Mouse (Mus musculus) lung, adult 2 months (tissue): ENCODE data around the gene Dcst2. TPM values are rescaled to one million over a fixed set of nuclear protein-coding genes. Genes with fewer than 3 reads are reported as not detected.

Experiments used
- DNase-seq: peaks from one replicate; pipeline ENCODE4 v3.0.0; 2022
- H3K4me1 ChIP-seq: fragments of 200-500 bp; 2 replicates; pipeline ENCODE4 v1.6.1; 2011; ENCODE audit warnings: low read length; ENCODE audit not compliant: control insufficient read depth, insufficient read depth
- H3K4me3 ChIP-seq: fragments of 200-500 bp; replicated peaks from 2 replicates; pipeline ENCODE3; 2011; ENCODE audit warnings: low read depth, mild to moderate bottlenecking, control low read depth, low read length; ENCODE audit errors: extremely low read depth
- CTCF ChIP-seq: fragments of 200-500 bp; IDR thresholded peaks from 2 replicates; pipeline ENCODE4 v1.5.1; 2011; ENCODE audit warnings: mild to moderate bottlenecking, low read length, control low read depth; ENCODE audit not compliant: insufficient read depth
- POLR2A ChIP-seq: fragments of 200-500 bp; IDR thresholded peaks from 2 replicates; pipeline ENCODE4 v1.6.1; 2011; ENCODE audit warnings: low read depth, mild to moderate bottlenecking, control low read depth, low read length, borderline replicate concordance; ENCODE audit errors: extremely low read depth
- whole genome bisulfite sequencing: fragments of 180-500 bp; shearing (Covaris S2); methylation state at CpG from one replicate; pipeline ENCODE4 v1.1.7; 2018; 5-methylcytosine and 5-hydroxymethylcytosine counted together
- polyA plus RNA-seq: library from polyadenylated mRNA; depleted of rRNA; stranded (reverse); fragments of >200 nt; gene quantifications from 2 replicates; pipeline ENCODE4 v1.2.3, GENCODE M21; 2012

Dcst2 gene
- polyA plus RNA-seq, 1 experiment: 0.28 TPM

GRCm38 (mm10) chr3:89373581-89374231 is 11.9 kb downstream of the Dcst2 start:
- no peak overlapping the region for H3K4me3 ChIP-seq
- H3K4me1 ChIP-seq: peaks cover 5% of the 10 kb centered on the region
- WGBS: 32% methylated on average over 5 of the region's 5 CpGs
- no peak for DNase-seq
- TF ChIP-seq CTCF (no peak), POLR2A (no peak)

GRCm38 (mm10) chr3:89377831-89378230 is 16.1 kb downstream of the Dcst2 start:
- Histone ChIP-seq H3K4me1 (peaks cover 8% of the 10 kb centered on the region), H3K4me3 (no peak overlapping the region)
- no peak for DNase-seq
- TF ChIP-seq POLR2A: no peak
- TF ChIP-seq CTCF: no peak
- WGBS: 72% methylated on average over 4 of the region's 4 CpGs

- WGBS: 7% methylated on average over 28 of the region's 29 CpGs
- peaks cover 8% of the 10 kb centered on the region for H3K4me1 ChIP-seq
- H3K4me3 ChIP-seq: peak overlapping the region; percentile 45
- peak; percentile 73 for DNase-seq
- TF ChIP-seq CTCF (peak; percentile 79), POLR2A (peak; percentile 16; the same call in 1 of the 2 replicates)
Measured at GRCm38 (mm10) chr3:89378394-89379067, 16.8 kb downstream of the Dcst2 start.

- TF ChIP-seq POLR2A (no peak), CTCF (no peak)
- H3K4me3 ChIP-seq: no peak overlapping the region
- DNase-seq: no peak
- peaks cover 11% of the 10 kb centered on the region for H3K4me1 ChIP-seq
- 81% methylated on average over 31 of the region's 31 CpGs for WGBS
Measured at GRCm38 (mm10) chr3:89379388-89380131, 17.8 kb downstream of the Dcst2 start.

GRCm38 (mm10) chr3:89380291-89380690 is 18.5 kb downstream of the Dcst2 start:
- no peak for DNase-seq
- peaks cover 13% of the 10 kb centered on the region for H3K4me1 ChIP-seq
- H3K4me3 ChIP-seq: no peak overlapping the region
- TF ChIP-seq POLR2A (no peak), CTCF (no peak)
- WGBS: 92% methylated on average over 14 of the region's 14 CpGs

- Histone ChIP-seq H3K4me1 (peaks cover 13% of the 10 kb centered on the region), H3K4me3 (no peak overlapping the region)
- TF ChIP-seq POLR2A: no peak
- no peak for TF ChIP-seq CTCF
- WGBS: 94% methylated on average over 18 of the region's 18 CpGs
- DNase-seq: no peak
Measured at GRCm38 (mm10) chr3:89380711-89381110, 18.9 kb downstream of the Dcst2 start.

GRCm38 (mm10) chr3:89381233-89381632 is 19.5 kb downstream of the Dcst2 start:
- TF ChIP-seq POLR2A (no peak), CTCF (no peak)
- no peak for DNase-seq
- WGBS: 84% methylated on average over 11 of the region's 11 CpGs
- H3K4me3 ChIP-seq: no peak overlapping the region
- peaks cover 13% of the 10 kb centered on the region for H3K4me1 ChIP-seq

GRCm38 (mm10) chr3:89382033-89382882 is 20.5 kb downstream of the Dcst2 start:
- TF ChIP-seq POLR2A (no peak), CTCF (no peak)
- peak; percentile 11 for DNase-seq
- Histone ChIP-seq H3K4me1 (peaks cover 13% of the 10 kb centered on the region), H3K4me3 (no peak overlapping the region)
- WGBS: 84% methylated on average over 9 of the region's 9 CpGs

- WGBS: 69% methylated on average over 5 of the region's 5 CpGs
- H3K4me1 ChIP-seq: peaks cover 14% of the 10 kb centered on the region
- TF ChIP-seq POLR2A (no peak), CTCF (no peak)
- H3K4me3 ChIP-seq: no peak overlapping the region
- no peak for DNase-seq
Measured at GRCm38 (mm10) chr3:89382950-89383349, 21.2 kb downstream of the Dcst2 start.
